Mouse (Mus musculus) cerebellum, adult 2 months (tissue): ENCODE results near the gene Wdr12.

ENCODE experiments used
- CTCF ChIP-seq: fragments of 200-500 bp; IDR thresholded peaks from 2 replicates; pipeline ENCODE4 v1.5.1; 2011; ENCODE audit warnings: low read depth, mild to moderate bottlenecking, control low read depth, low read length, moderate library complexity, borderline replicate concordance; ENCODE audit not compliant: insufficient read depth
- POLR2A ChIP-seq: fragments of 200-500 bp; IDR thresholded peaks from 2 replicates; pipeline ENCODE4 v1.6.1; 2011; ENCODE audit warnings: low read length, control low read depth, borderline replicate concordance; ENCODE audit not compliant: insufficient read depth

GRCm38 (mm10) chr1:60044595-60044994, 53.9 kb downstream of the Wdr12 start:
- TF ChIP-seq POLR2A (no peak), CTCF (no peak)
